Mouse (Mus musculus) limb, embryonic 13.5 days (tissue): ENCODE measurements around the gene Lrsam1. TPM values are rescaled to one million over a fixed set of nuclear protein-coding genes. Genes with fewer than 3 reads are reported as not detected.
A peak's percentile ranks its signal among the peaks of the same experiment; 100 is the strongest.

ENCODE experiments used
- ATAC-seq: fragments of 200-750 bp; cut with Nextera tagmentation; 2 replicates; pipeline ENCODE4 v1.8.0; 2017; ENCODE audit warnings: low read depth, moderate number of reproducible peaks, moderate TSS enrichment; ENCODE audit not compliant: low FRiP score
- H3K27ac ChIP-seq: fragments of 300-500 bp; sonication (generic); 2 replicates; pipeline ENCODE4 v1.5.1; 2015; ENCODE audit warnings: inconsistent platforms, mild to moderate bottlenecking, moderate library complexity
- H3K27me3 ChIP-seq: fragments of 300-500 bp; sonication (generic); 2 replicates; pipeline ENCODE4 v1.6.1; 2015; ENCODE audit warnings: mild to moderate bottlenecking, inconsistent platforms
- H3K36me3 ChIP-seq: fragments of 300-500 bp; sonication (generic); 2 replicates; pipeline ENCODE4 v1.6.1; 2015; ENCODE audit warnings: inconsistent platforms, mild to moderate bottlenecking, moderate library complexity
- H3K4me1 ChIP-seq: fragments of 300-500 bp; sonication (generic); 2 replicates; pipeline ENCODE4 v1.6.1; 2015; ENCODE audit warnings: inconsistent platforms
- H3K4me2 ChIP-seq: fragments of 300-500 bp; sonication (generic); replicated peaks from 2 replicates; pipeline ENCODE4 v1.6.1; 2015; ENCODE audit warnings: inconsistent platforms, mild to moderate bottlenecking, moderate library complexity
- H3K4me3 ChIP-seq: fragments of 300-500 bp; sonication (generic); 2 replicates; pipeline ENCODE4 v1.5.1; 2015; ENCODE audit warnings: moderate library complexity, mild to moderate bottlenecking, inconsistent platforms
- H3K9ac ChIP-seq: fragments of 300-500 bp; sonication (generic); 2 replicates; pipeline ENCODE4 v1.6.1; 2015; ENCODE audit warnings: mild to moderate bottlenecking, inconsistent platforms
- H3K9me3 ChIP-seq: fragments of 300-500 bp; sonication (generic); 2 replicates; pipeline ENCODE4 v1.6.1; 2016; ENCODE audit warnings: inconsistent platforms
- WGBS: fragments of 180-500 bp; shearing (Covaris S2); methylation state at CpG from one replicate; pipeline ENCODE4 v1.1.7; 2015; 5-methylcytosine and 5-hydroxymethylcytosine counted together
- polyA plus RNA-seq: library from polyadenylated mRNA; unstranded; fragments of >200 nt; fragmentation: Nextera tagmentation; extraction: Ambion mirVana; gene quantifications from 2 replicates; pipeline ENCODE4 v1.2.1, GENCODE M21; 2015

The Lrsam1 gene
- polyA plus RNA-seq, 1 experiment from 2014 or later = 13.9 TPM

- Histone ChIP-seq H3K9ac (no peak overlapping the region), H3K36me3 (no peaks in the 10 kb centered on the region), H3K4me1 (peaks cover 91% of the 10 kb centered on the region), H3K27ac (peak overlapping the region; percentile 70), H3K4me3 (no peak overlapping the region), H3K27me3 (no peaks in the 10 kb centered on the region), H3K9me3 (no peaks in the 10 kb centered on the region), H3K4me2 (peak overlapping the region; percentile 21; the same call in 1 of the 2 replicates)
- 56% methylated on average over 17 of the region's 21 CpGs for WGBS
- no peak for ATAC-seq
Observed at GRCm38 (mm10) chr2:32882283-32883043, 79.0 kb downstream of the Lrsam1 start.

GRCm38 (mm10) chr2:32881723-32882122, 79.7 kb downstream of the Lrsam1 start:
- H3K27me3 ChIP-seq = no peaks in the 10 kb centered on the region
- H3K4me1 ChIP-seq = peaks cover 91% of the 10 kb centered on the region
- peak overlapping the region; percentile 70 for H3K27ac ChIP-seq
- H3K4me3 ChIP-seq = no peak overlapping the region
- H3K36me3 ChIP-seq = no peaks in the 10 kb centered on the region
- H3K9me3 ChIP-seq = no peaks in the 10 kb centered on the region
- 0 out of 2 replicates have a peak overlapping the region, but pooled peaks have one; percentile 9 for H3K9ac ChIP-seq
- ATAC-seq = no peak
- H3K4me2 ChIP-seq = 0 out of 2 replicates have a peak overlapping the region, but pooled peaks have one; percentile 3
- WGBS = 28% methylated on average over 3 of the region's 3 CpGs

- H3K9me3 ChIP-seq = no peaks in the 10 kb centered on the region
Observed at GRCm38 (mm10) chr2:32881054-32881453, 80.4 kb downstream of the Lrsam1 start.

GRCm38 (mm10) chr2:32879593-32879992, 81.8 kb downstream of the Lrsam1 start:
- Histone ChIP-seq H3K36me3 (no peaks in the 10 kb centered on the region), H3K4me3 (no peak overlapping the region), H3K9me3 (no peaks in the 10 kb centered on the region), H3K4me2 (peak overlapping the region; percentile 95), H3K9ac (peak overlapping the region; percentile 48), H3K27ac (no peak overlapping the region), H3K27me3 (no peaks in the 10 kb centered on the region), H3K4me1 (peaks cover 87% of the 10 kb centered on the region)
- 70% methylated on average over 5 of the region's 5 CpGs for WGBS
- ATAC-seq = no peak

More at GRCm38 (mm10) chr2:32881054-32881453, 80.4 kb downstream of the Lrsam1 start:
- Histone ChIP-seq H3K27me3 (no peaks in the 10 kb centered on the region), H3K36me3 (no peaks in the 10 kb centered on the region), H3K4me3 (no peak overlapping the region), H3K4me2 (0 out of 2 replicates have a peak overlapping the region, but pooled peaks have one; percentile 3), H3K9ac (peak overlapping the region; percentile 53), H3K27ac (peak overlapping the region; percentile 70), H3K4me1 (peaks cover 90% of the 10 kb centered on the region)
- 57% methylated on average over 6 of the region's 6 CpGs for whole genome bisulfite sequencing
- no peak for ATAC-seq

- H3K4me3 ChIP-seq = peak overlapping the region; percentile 77
Observed at GRCm38 (mm10) chr2:32878396-32878795, 83.0 kb downstream of the Lrsam1 start.

GRCm38 (mm10) chr2:32877761-32878393, 83.5 kb downstream of the Lrsam1 start:
- H3K36me3 ChIP-seq = no peaks in the 10 kb centered on the region
- peak overlapping the region; percentile 77 for H3K4me3 ChIP-seq
- H3K9me3 ChIP-seq = no peaks in the 10 kb centered on the region
- H3K9ac ChIP-seq = peak overlapping the region; percentile 92
- H3K4me1 ChIP-seq = peaks cover 77% of the 10 kb centered on the region
- H3K27ac ChIP-seq = peak overlapping the region; percentile 85; the same call in 1 of the 2 replicates
- ATAC-seq = no peak
- H3K27me3 ChIP-seq = no peaks in the 10 kb centered on the region
- 64% methylated on average over 6 of the region's 6 CpGs for WGBS
- peak overlapping the region; percentile 95 for H3K4me2 ChIP-seq

More at GRCm38 (mm10) chr2:32878396-32878795, 83.0 kb downstream of the Lrsam1 start:
- H3K36me3 ChIP-seq = no peaks in the 10 kb centered on the region
- peak overlapping the region; percentile 39; the same call in 1 of the 2 replicates for H3K27ac ChIP-seq
- peak overlapping the region; percentile 95 for H3K4me2 ChIP-seq
- peaks cover 82% of the 10 kb centered on the region for H3K4me1 ChIP-seq
- WGBS = 65% methylated on average over 3 of the region's 3 CpGs
- H3K27me3 ChIP-seq = no peaks in the 10 kb centered on the region
- H3K9me3 ChIP-seq = no peaks in the 10 kb centered on the region
- ATAC-seq = no peak
- 0 out of 2 replicates have a peak overlapping the region, but pooled peaks have one; percentile 35 for H3K9ac ChIP-seq

- peaks cover 72% of the 10 kb centered on the region for H3K4me1 ChIP-seq
- no peaks in the 10 kb centered on the region for H3K27me3 ChIP-seq
- H3K27ac ChIP-seq = peak overlapping the region; percentile 85; the same call in 1 of the 2 replicates
- peak overlapping the region; percentile 77 for H3K4me3 ChIP-seq
- H3K36me3 ChIP-seq = no peaks in the 10 kb centered on the region
- peak overlapping the region; percentile 95 for H3K4me2 ChIP-seq
- no peaks in the 10 kb centered on the region for H3K9me3 ChIP-seq
- WGBS = 37% methylated on average over 5 of the region's 5 CpGs
- ATAC-seq = no peak
- peak overlapping the region; percentile 92 for H3K9ac ChIP-seq
Observed at GRCm38 (mm10) chr2:32877303-32877702, 84.1 kb downstream of the Lrsam1 start.

GRCm38 (mm10) chr2:32876490-32877302, 84.7 kb downstream of the Lrsam1 start:
- peak overlapping the region; percentile 85 for H3K27ac ChIP-seq
- peak; percentile 21; the same call in 1 of the 2 replicates for ATAC-seq
- H3K36me3 ChIP-seq = no peaks in the 10 kb centered on the region
- no peaks in the 10 kb centered on the region for H3K9me3 ChIP-seq
- H3K4me2 ChIP-seq = peak overlapping the region; percentile 95
- H3K4me1 ChIP-seq = peaks cover 66% of the 10 kb centered on the region
- H3K9ac ChIP-seq = peak overlapping the region; percentile 92
- no peaks in the 10 kb centered on the region for H3K27me3 ChIP-seq
- H3K4me3 ChIP-seq = peak overlapping the region; percentile 77
- WGBS = 3% methylated on average over 20 of the region's 20 CpGs

- Histone ChIP-seq H3K4me1 (peaks cover 58% of the 10 kb centered on the region), H3K27ac (peak within 1 kb of the TSS; percentile 85), H3K4me3 (peak within 1 kb of the TSS; percentile 77), H3K9ac (peak within 1 kb of the TSS; percentile 92), H3K9me3 (no peaks in the 10 kb centered on the region), H3K4me2 (peak within 1 kb of the TSS; percentile 95), H3K27me3 (no peaks in the 10 kb centered on the region), H3K36me3 (no peaks in the 10 kb centered on the region)
- peak; percentile 92 for ATAC-seq
- under 1% methylated on average over 58 of the region's 68 CpGs for WGBS
Observed at GRCm38 (mm10) chr2:32875675-32876489, 85.5 kb downstream of the Lrsam1 start, which contains the start of gene Fam129b. Gene Fam129b (plus strand): TSS chr2:32876114.
